Mouse (Mus musculus) forebrain, embryonic 16.5 days (tissue): ENCODE data around the gene C1ql2. TPM values are rescaled to one million over a fixed set of nuclear protein-coding genes. Genes with fewer than 3 reads are reported as not detected.

Experiments used
- ATAC-seq: fragments of 200-750 bp; cut with Nextera tagmentation; 2 replicates; pipeline ENCODE4 v1.8.0; 2017; ENCODE audit warnings: mild to moderate bottlenecking, moderate library complexity
- H3K27ac ChIP-seq: fragments of 300-500 bp; sonication (generic); 2 replicates; pipeline ENCODE4 v1.5.1; 2014; ENCODE audit warnings: low read length, control low read depth
- H3K27me3 ChIP-seq: fragments of 300-500 bp; sonication (generic); replicated peaks from 2 replicates; pipeline ENCODE4 v1.6.1; 2014; ENCODE audit warnings: low read length; ENCODE audit not compliant: control insufficient read depth, insufficient read depth
- H3K36me3 ChIP-seq: fragments of 300-500 bp; sonication (generic); 2 replicates; pipeline ENCODE4 v1.6.1; 2014; ENCODE audit not compliant: control insufficient read depth, insufficient read depth
- H3K4me1 ChIP-seq: fragments of 300-500 bp; sonication (generic); replicated peaks from 2 replicates; pipeline ENCODE4 v1.6.1; 2014; ENCODE audit warnings: low read length; ENCODE audit not compliant: control insufficient read depth, insufficient read depth
- H3K4me2 ChIP-seq: fragments of 300-500 bp; sonication (generic); 2 replicates; pipeline ENCODE4 v1.6.1; 2014; ENCODE audit warnings: mild to moderate bottlenecking, low read length, control low read depth
- H3K4me3 ChIP-seq: fragments of 300-500 bp; sonication (generic); replicated peaks from 2 replicates; pipeline ENCODE4 v1.5.1; 2014; ENCODE audit warnings: mild to moderate bottlenecking, low read length, control low read depth
- H3K9ac ChIP-seq: fragments of 300-500 bp; sonication (generic); replicated peaks from 2 replicates; pipeline ENCODE4 v1.6.1; 2014; ENCODE audit warnings: low read depth, low read length, control low read depth
- H3K9me3 ChIP-seq: fragments of 300-500 bp; sonication (generic); 2 replicates; pipeline ENCODE4 v1.6.1; 2016; ENCODE audit warnings: low read length; ENCODE audit not compliant: control insufficient read depth
- WGBS: fragments of 180-500 bp; shearing (Covaris S2); extraction: QIAGEN DNeasy Blood & Tissue Kit; methylation state at CpG from one replicate; pipeline ENCODE4 v1.1.7; 2014; 5-methylcytosine and 5-hydroxymethylcytosine counted together
- polyA plus RNA-seq: library from polyadenylated mRNA; unstranded; fragments of >200 nt; fragmentation: Nextera tagmentation; extraction: Ambion mirVana; gene quantifications from 2 replicates; pipeline ENCODE4 v1.2.1, GENCODE M21; 2015

C1ql2 gene
- polyA plus RNA-seq, 1 experiment from 2014 or later: 0.81 TPM

GRCm38 (mm10) chr1:120368138-120368537, 27.8 kb downstream of the C1ql2 start:
- 75% methylated on average over 3 of the region's 3 CpGs for WGBS
- no peaks in the 10 kb centered on the region for H3K4me1 ChIP-seq
- ATAC-seq: no peak

DNA sequence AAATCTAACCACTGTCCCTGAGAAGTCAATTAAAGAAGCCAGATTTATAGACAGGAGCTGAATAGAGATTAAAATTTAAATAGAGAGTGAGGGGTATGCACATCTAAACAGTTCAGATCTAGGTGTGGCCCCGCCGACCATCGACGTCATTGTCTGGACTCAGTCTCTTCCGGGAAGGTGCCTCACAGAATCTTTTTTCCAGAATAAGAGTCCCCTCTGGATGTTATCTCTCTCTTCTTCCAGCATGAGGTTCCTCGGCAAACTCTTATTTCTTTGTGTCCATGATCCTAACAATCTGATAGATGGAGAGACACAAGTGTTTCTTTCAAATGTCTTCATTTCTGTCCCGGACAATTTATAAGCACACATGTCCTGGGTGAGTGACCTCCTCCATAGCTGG, 33.7 kb downstream of the C1ql2 start:
- no peak for ATAC-seq
- Histone ChIP-seq H3K27me3 (no peaks in the 10 kb centered on the region), H3K27ac (no peak overlapping the region), H3K4me2 (no peak overlapping the region), H3K4me1 (no peaks in the 10 kb centered on the region), H3K36me3 (no peaks in the 10 kb centered on the region), H3K4me3 (no peak overlapping the region), H3K9me3 (no peaks in the 10 kb centered on the region), H3K9ac (no peak overlapping the region)
- 85% methylated on average over 7 of the region's 7 CpGs for WGBS

More at GRCm38 (mm10) chr1:120368138-120368537, 27.8 kb downstream of the C1ql2 start:
- Histone ChIP-seq H3K4me2 (no peak overlapping the region), H3K9ac (no peak overlapping the region), H3K27ac (no peak overlapping the region), H3K36me3 (no peaks in the 10 kb centered on the region), H3K4me3 (no peak overlapping the region), H3K9me3 (no peaks in the 10 kb centered on the region), H3K27me3 (no peaks in the 10 kb centered on the region)

DNA sequence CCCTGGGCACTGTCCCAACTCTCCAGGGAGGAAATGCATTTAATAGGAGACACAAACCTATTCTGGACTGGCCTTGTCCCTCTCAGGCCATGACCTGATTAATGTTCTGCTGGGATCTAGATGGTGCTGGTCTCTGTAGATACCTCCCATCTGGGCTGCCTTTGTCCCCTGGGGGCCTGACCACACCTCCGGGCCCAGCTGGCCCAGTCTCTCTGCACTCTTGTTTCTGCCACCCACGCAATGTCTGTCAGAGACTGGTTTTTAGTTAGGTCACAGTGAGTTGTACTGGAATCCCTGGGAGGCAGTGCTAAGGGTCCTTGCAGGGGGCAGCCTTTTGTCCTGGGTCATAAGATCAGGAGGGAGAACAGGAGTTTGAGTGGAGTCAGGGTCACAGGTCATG, 34.5 kb downstream of the C1ql2 start:
- no peak for ATAC-seq
- no peak overlapping the region for H3K4me3 ChIP-seq
- H3K4me2 ChIP-seq: no peak overlapping the region
- 79% methylated on average over 2 of the region's 2 CpGs for WGBS
- no peak overlapping the region for H3K27ac ChIP-seq
- H3K9me3 ChIP-seq: no peaks in the 10 kb centered on the region
- H3K36me3 ChIP-seq: no peaks in the 10 kb centered on the region
- no peaks in the 10 kb centered on the region for H3K27me3 ChIP-seq
- H3K4me1 ChIP-seq: no peaks in the 10 kb centered on the region
- no peak overlapping the region for H3K9ac ChIP-seq

- Histone ChIP-seq H3K9ac (no peak overlapping the region), H3K4me2 (no peak overlapping the region), H3K36me3 (no peaks in the 10 kb centered on the region), H3K4me1 (no peaks in the 10 kb centered on the region), H3K9me3 (no peaks in the 10 kb centered on the region), H3K27me3 (no peaks in the 10 kb centered on the region), H3K27ac (no peak overlapping the region), H3K4me3 (no peak overlapping the region)
- WGBS: 80% methylated on average over 18 of the region's 18 CpGs
- no peak for ATAC-seq
Observed at GRCm38 (mm10) chr1:120385029-120385571, 44.7 kb downstream of the C1ql2 start.

GRCm38 (mm10) chr1:120389734-120390133, 49.4 kb downstream of the C1ql2 start:
- H3K27me3 ChIP-seq: no peaks in the 10 kb centered on the region
- WGBS: 36% methylated on average over 6 of the region's 6 CpGs

GRCm38 (mm10) chr1:120390336-120390735, 50.0 kb downstream of the C1ql2 start:
- Histone ChIP-seq H3K27me3 (no peaks in the 10 kb centered on the region), H3K4me1 (no peaks in the 10 kb centered on the region), H3K9ac (no peak overlapping the region), H3K36me3 (no peaks in the 10 kb centered on the region), H3K9me3 (no peaks in the 10 kb centered on the region), H3K4me3 (no peak overlapping the region), H3K27ac (no peak overlapping the region), H3K4me2 (no peak overlapping the region)
- 3% methylated on average over 10 of the region's 11 CpGs for WGBS
- ATAC-seq: no peak

More at GRCm38 (mm10) chr1:120389734-120390133, 49.4 kb downstream of the C1ql2 start:
- Histone ChIP-seq H3K36me3 (no peaks in the 10 kb centered on the region), H3K4me1 (no peaks in the 10 kb centered on the region), H3K9me3 (no peaks in the 10 kb centered on the region), H3K27ac (no peak overlapping the region), H3K9ac (no peak overlapping the region), H3K4me3 (no peak overlapping the region), H3K4me2 (no peak overlapping the region)
- ATAC-seq: no peak

Other genes starting within 250 kb of the C1ql2 start
- 1,146 and 1,367 TPM in 2 replicates for gene Dbi, start 219.5 kb upstream of the C1ql2 start, polyA plus RNA-seq
- gene 3110009E18Rik, start 219.4 kb upstream of the C1ql2 start, polyA plus RNA-seq: 22.8 and 28.6 TPM in 2 replicates
- gene Steap3, start 67.9 kb upstream of the C1ql2 start, polyA plus RNA-seq: 2.8 and 3.4 TPM in 2 replicates
- gene Marco, start 164.4 kb downstream of the C1ql2 start, polyA plus RNA-seq: 0.10 and 0.12 TPM in 2 replicates